Mouse (Mus musculus) heart, adult 11 months (tissue): ENCODE measurements at regions not wholly inside any gene's neighbourhood (a gene's known extent, or its start where the extent isn't known, plus 50 kb on each side); places are given as distances from the start of the nearest gene placed in this dataset.
A peak's percentile ranks its signal among the peaks of the same experiment; 100 is the strongest.

Experiments
- DNase-seq: peaks from one replicate; pipeline ENCODE4 v3.0.0; 2022

DNA sequence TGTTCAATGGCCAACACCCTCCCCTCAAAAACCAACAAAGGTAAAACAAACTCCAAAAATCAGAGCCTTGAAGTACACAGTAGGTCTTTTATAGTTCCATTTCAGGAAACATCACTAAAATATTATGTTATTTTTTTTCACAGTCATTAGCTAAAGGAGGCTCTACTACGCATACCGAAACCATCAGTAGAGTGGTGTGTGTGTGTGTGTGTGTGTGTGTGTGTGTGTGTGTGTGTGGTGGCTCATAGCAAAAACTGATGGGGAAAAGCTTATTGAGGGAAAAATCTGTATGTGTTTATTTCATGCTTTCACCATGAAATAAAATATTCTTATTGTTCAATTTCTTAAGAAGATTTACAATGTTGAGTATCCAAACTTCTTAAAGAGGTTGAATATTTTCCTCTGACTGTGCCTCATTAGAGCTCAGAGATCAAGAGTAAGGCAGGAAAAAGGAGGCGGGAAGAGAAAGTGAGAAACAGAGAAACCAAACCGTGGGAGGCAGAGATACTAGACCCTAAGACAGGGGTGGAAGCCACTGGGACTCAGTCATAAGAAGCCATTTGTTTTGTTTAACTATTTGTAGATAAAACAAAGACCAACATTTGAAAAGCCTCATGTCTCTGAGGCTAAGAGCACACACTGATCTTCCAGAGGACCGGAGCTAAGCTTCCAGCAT, 159.6 kb downstream of the Icos start:
- no peak for DNase-seq

DNA sequence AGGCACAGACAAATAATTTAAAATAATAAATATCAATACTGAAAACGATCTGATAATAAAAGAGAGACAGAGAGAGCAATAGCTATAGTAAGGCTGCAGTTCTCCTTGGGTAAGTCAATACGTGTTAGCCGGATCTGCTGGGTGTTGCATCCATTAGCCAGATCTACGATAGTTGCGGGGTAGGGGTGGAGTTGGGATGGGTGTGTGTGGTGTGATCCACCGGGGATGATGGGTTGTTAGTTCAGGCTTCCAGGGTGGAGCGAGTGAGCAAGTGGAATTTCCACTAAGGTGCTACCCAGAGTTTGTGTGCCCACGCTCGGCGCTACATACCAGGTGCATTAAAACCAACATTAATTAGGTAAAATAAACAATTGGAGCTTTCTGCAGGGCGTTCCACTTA, 160.2 kb downstream of the Icos start:
- no peak for DNase-seq

DNA sequence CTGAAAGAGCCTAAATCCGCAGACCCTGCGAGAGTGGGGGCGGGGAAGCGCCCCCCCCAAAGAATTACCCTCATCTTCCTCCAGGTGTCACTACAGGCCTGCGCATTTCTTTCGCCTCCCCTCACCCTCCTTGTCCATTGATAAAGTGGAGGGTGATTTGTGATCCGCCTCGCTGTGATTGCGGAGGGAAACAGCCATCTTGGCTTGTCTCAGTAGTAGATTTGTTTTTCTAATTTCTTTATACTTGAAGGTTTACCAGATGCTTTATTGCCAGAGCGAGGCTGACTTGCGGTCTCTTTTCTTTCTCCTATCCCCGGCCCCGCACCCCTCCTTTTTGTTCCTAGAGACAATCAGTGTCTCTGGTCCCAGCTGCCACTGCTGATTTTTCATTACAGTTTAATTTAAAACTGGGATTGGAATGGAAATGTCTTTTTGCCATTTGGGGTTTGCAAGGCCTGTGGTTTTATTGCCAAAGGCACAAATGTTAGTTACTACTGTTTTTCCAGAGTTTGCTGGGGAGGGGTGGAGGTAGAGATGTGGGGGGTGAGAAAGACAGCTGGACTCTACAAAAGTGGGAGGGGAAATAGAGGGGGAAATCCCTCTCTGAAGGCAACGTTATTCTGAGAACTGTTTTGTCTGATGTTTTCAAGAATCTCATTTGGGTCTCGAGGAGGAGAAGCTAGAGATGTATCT, 161.7 kb downstream of the Icos start:
- DNase-seq: peak; percentile 93

DNA sequence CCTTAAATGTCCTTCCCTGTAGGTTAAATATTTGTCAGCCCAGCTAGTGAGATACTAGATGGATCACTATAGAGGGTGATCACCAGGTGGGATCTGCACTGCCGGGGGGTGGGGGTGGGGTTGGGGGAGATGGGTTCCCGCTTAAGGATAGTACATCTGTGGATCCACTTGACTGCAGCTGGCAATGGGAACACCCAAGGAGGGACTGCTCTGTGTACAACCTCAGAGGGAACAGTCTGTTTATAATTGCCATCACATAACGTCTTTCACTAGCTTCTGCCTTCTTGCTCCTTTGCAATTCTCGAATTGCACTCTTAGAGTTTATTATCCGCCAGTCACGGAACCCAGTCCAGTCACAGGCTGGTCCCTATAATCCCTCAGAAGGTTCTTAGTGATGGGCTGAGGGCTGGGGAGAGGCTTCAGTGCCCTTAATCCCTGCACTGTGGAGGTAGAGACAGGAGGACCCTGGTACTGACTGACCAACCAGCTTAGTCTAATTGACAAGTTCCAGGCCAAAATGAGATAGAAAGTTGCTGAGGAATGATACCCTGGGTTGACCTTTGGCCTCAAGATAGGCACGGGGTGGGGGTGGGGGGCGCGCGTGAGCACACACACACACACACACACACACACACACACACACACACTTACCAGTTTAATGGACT, 162.4 kb downstream of the Icos start:
- no peak for DNase-seq

DNA sequence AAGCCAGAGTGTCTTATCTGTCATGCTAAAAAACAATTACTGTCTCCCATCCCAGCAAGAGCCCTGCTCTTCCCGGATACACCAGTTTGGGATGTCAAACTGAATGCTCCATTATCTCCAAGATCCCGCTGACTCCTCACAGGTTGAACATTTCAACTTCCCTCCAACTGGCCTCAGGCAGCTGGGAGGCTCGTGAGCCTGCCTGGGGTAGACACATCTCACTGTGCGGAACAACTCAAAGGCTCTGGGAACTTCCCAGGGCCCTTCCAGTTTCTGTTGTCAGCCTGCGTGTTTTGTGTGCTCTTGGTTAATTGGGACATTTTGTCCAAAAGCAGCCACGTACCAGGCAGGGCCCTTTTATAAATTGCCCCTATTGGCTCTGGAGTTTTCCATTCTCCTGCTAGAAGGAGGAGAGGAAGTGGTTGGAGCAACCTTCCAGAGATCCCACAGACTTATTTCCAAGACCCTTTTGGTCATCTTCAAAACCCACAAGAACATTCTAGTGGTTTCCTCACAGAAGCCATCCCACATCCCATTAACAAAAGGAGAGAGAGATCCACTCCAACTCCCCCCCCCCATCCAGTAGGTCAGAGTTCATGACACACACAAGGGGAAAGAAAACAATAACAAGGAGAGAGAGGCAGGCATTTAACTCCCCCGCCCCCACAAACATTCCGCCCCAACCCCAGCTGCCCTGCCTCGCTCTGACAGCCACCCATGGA, 163.3 kb downstream of the Icos start:
- peak; percentile 86 for DNase-seq

DNA sequence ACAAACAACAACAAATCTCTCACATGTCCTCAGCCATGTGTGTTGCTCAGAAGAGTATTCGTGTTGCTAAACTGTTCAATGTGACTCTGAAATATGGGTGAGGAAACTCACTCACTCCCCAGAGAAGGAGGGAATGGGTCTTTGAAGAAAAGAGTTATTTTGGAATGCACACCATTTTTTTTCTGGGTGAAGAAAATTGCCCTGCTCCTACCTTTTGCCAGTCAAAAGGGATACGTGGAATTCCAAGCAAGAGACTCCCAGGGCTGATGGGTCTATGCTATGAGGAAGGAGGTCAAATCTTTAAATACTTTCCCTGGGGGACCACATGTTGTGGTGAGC, 163.8 kb downstream of the Icos start:
- DNase-seq: no peak

DNA sequence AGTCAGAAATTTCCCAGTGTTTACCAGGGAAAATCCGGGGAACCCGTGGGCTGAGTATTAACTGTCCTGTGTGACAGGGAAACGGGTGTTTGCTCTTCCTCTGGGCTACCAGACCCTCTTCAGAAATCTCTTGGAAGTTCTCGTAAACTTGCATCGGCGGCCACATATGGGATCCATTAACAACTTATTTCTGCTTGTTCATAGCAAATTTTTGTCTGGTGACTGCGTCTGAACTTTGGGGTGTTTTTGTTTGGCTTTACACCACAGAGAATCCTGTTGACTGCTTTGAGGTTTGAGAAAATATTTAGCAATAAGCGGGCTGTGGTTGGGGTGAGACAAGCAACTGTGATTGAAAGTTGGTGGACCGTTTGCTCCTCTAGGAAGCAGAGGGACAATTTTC, 164.2 kb downstream of the Icos start:
- no peak for DNase-seq

DNA sequence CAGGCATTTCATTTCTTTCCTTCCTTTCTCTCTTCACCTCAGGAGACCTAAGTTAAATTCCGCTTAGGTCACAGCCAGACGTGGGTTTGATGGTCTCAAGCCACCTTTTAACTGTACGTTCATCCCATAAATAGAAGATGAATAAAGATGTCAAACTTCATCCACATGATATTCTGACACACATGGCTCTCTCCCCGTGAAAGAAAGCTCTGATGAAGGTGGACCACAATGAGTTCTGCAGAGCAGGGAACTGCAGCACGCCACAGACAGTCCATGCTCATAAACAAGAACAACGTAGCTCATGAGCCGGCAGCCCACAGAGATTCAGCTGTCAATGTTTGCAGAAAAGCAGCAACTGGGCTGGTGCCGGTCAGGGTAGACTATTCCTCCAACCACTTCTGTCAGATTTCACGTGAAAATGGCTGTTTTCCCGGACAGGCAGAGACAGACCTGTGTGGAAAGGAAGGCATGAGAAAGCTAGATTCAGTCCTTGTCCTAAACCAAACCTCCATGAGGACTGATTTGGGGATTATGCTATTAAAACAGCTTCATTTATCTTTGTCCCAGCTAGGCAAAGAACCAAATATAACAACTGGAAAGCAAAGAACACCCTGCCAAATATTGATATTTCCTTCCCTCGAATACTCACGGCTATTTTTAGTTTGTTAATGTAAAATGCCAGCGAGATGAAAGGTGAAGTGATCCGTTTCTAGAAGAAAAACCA, 165.5 kb downstream of the Icos start:
- DNase-seq: no peak

DNA sequence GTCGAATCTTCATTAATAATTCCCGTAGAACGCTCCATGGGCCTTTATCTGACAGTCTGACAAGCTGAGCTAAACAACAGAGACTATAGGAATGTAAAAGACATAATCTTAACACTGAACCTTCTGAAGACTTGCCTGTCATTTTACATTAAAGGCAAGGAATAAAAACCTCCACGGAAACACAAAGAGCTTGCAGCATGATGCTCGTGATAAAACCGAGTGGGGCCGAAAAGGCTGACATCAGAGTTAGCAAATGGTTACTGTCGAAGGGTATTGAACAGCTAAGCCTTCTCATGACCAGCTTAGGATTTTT, 166.0 kb downstream of the Icos start:
- DNase-seq: no peak

DNA sequence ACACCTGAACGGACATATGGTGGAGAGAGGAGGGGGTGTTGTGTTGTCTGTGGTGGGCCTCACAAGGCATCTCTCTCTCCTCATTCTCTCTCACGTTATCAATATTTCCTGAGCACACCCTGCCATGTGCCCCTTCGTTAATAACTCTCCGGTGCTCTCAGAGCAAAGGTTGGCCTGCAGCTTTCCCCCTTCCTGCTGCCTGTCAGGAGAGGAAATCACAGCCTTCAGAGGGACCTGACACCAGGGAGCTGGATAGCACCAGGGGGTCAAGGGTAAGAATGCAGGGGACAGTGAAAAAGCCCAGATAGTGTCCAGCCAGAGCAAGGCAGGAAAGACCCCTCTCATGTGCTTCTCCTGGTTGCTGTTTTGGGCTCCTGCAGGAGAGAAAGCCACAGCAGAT, 167.3 kb downstream of the Icos start:
- DNase-seq: peak; percentile 87

DNA sequence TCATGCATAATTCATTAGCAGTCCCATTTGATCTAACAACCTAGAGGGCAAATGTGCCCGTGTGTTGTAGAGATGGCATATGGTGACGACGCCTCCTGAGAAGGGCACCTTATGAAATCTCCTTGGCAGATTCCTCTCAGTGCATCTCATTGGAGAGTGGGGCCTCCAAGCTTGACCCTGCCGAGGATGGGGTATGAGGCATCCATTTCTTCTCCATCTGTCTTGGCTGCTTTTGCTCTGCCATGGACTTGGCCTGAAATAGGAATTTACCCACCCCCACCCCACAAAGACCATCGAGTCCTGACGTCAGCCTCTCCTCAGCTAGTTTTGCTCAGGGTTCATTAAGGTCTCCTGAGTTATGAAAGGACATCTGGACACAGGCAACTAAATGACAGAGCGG, 167.8 kb downstream of the Icos start:
- DNase-seq: no peak

DNA sequence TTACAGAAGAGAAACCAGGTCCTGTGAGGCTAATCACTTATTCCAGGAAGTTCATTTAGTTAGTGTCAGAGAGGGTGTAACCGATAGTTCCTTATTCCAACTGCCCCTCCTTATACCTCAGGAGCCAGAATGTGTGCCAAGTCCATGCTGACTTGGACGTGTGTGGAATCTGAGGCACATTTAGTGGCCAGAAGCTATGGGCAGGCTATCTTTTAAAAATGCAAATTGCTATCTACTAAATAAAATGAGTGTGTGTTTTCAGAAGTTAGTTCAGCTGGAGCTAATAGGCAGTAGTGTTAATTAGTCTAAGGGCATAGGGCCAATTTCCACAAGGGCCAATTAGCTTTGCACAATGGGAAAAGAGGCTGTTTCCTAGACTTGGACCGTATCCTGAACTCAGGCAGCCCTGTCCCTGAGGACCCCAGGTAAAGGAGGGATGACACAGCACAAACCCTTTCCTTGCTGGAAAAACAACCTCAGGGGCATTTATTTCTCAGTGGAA, 168.5 kb downstream of the Icos start:
- DNase-seq: peak; percentile 94

DNA sequence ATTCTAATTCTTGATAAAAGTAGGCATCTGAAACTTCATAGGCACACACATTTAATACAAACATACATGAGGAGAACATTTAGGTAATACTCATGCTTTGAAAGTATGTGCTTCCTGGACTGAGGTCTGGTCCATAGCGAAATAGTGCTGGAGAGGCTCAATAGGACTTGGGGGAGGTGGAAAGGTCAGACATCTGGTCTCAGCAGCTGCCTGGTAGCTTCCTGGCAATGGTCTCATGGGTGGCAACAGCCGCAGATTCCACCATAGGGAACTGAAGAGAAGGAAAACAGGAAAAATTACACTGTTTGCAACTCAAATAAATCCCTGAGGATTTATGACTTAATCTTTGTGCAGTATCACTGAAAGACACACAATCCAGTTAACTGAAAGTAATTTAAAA, 174.0 kb downstream of the Icos start:
- peak; percentile 86 for DNase-seq

DNA sequence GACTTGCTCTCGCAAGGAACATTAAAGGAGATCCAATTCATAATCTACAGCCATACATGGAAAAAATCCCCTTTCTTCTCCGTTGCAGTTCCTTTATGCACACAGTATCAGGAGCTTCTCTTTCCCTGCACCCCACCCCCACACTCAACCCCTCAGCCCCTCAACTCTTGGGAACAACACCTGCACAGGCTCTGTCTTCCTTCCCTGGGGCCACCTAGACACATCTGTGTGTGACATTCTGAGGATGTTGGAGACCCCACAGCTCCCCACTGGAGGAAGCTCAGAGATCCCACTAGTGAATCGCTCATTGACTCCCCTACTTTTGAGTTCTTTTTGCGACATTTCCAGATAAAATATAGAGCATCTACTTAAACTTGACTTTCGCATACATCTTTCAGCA, 174.4 kb downstream of the Icos start:
- peak; percentile 72 for DNase-seq

DNA sequence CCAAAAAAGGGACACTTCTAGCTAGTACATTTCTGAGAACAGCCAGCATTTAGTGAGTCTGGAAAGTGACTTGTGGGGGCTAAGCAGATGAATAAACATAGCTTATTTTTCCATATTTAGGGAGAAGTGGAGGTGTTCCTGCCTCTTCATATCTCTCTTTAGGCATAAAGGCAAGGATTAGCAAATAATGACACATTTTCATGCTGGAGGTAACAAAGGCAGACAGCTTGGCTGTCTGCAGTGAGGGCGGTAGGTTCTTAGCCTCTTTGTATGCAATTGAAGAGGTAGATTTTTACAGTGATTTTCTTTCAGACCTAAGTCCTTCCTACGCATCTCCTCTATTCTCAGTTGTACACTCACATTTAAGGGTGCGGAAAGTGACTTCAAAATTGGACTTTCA, 176.5 kb downstream of the Icos start:
- DNase-seq: peak; percentile 4

DNA sequence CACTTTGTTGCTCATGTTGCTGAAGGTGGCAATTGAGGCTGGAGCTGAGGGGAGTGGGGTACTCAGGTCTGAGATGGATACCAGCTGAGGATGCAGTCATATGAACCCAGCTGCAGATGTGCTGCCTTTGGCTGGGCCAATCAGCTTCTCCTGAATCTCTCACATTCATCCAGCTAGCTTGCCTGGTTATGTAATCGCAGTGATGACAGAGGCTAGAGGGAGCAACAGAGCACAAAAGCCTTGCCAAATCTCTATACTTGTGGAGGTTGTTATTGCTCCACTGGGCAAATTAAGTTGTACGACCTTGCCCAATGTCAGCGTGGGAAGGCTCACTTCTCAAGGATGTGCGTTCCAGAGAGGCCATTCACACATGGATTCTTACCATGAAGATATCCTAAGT, 179.5 kb downstream of the Icos start:
- peak; percentile 96 for DNase-seq

DNA sequence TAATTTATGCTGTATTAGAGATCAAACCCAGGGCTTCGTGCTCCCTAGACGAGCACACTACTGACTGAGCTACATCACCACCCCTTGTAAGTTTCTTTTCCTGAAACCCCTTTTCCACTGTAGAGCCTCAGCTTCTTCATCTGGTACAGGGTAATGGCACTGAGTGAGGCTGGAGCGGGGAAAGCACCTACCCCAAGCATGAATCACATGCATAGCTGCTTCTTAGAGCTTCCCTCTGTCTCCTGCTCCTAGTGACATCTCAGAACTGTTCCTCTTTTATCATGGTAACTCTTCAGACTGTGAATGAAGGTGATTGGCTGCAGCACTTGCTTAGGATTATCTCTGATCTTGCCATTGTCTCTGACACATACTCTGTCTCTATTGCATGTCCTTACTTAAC, 182.8 kb downstream of the Icos start:
- peak; percentile 18 for DNase-seq

DNA sequence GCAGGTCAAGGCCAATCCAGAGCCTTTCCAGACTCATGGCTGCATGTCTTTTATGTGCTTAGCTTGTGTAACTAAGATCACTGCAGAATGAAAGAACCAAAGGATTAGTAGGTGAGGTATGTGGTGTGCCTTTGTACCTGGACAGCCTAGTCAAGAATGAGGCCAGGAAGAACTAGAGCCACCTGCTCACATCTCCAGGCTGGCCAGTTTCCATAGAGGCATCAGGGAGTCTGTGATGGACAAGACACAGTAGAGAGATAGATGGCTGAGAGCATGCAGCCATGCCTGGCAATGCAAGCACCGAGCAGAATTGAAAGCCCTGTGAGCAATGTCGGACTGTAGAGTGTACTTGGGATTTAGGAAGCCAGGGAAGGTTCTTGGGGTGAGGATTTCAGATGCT, 186.5 kb downstream of the Icos start:
- DNase-seq: peak; percentile 66

DNA sequence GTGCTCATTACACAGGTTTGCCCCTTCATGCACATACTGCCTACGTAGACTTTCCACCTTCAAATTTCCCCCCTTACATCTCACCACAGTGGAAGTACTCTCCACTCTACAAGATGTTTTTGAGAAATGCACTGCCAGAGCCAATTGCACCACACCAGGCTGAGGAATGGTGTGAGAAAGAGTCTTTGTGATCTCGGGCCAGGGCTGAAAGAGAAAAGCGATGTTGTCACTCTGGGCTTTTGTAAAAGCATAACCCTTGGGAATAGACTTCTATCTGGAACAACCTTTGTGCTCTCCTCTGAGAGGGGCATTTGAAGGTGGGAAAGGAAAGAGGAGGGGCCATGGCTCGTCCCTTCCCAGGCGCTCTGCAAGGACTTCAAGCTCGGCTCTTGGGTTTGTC, 194.2 kb downstream of the Icos start:
- DNase-seq: peak; percentile 83

DNA sequence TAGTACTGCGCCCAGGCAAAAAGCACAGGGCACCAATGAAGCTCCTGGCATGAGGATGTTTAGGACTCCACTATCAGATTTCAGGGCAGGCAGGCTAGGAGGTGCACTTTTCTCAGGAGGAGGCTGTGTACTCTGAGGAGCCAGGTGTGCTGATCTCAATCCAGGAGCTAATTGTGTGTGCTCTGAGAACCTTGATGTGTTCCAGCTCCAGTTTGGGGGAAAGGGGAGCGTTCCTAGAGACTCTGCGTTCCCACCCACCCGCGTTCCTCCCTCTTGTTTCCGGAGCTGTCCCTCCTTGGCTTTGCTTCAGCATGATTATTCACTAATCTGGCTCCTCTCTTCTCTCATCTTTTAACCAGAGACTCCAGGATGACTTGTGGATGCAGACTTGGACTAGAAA, 195.2 kb downstream of the Icos start:
- peak; percentile 75 for DNase-seq

DNA sequence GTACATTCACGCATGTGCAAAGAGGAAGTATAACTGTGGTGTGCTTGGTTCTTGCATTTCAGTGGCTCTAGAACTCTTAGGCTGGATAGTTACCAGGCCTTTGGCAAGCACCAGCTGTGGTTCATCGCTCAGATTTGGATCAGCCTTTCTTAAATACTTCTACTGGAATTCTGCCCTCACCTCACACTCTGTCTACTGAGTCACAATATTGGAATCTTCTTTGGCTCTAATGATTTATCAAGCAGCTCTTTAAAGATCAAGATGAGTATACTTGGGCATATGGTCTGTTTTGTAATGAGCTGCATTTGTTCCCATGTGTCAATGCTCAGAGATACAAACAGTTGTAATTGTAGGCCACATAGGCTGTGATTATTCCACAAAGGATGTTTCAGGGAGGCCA, 197.5 kb downstream of the Icos start:
- peak; percentile 55 for DNase-seq

DNA sequence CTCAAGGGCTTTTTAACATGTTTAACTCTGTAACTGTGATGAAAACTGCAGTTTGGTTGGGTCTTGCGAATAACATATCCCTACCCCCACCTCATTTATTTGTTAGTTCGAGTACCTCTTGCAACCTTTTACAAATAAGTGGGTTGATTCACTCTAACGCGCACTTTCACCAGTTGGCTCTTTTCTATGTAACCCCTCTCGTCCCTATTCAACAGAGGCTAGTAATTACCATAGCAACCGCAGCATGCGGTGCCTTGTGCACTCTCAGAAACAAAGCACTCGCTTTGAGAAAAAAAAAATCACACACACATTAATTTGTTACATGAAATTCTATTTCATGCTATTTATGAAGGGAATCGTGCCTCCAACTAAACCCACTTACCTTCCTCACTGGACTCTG, 201.7 kb downstream of the Icos start:
- DNase-seq: peak; percentile 52
